Mouse (Mus musculus) heart, embryonic 16.5 days (tissue): ENCODE measurements around the gene Olfr1167. TPM values are rescaled to one million over a fixed set of nuclear protein-coding genes. Genes with fewer than 3 reads are reported as not detected.
"Not testable (repeated sequence)": the region's sequence is repeated elsewhere in the genome, so short reads cannot be mapped to it uniquely, and the experiment has no call there.

Source experiments
- ATAC-seq: fragments of 200-750 bp; cut with Nextera tagmentation; replicated peaks from 2 replicates; pipeline ENCODE4 v1.8.0; 2017; ENCODE audit warnings: moderate number of reproducible peaks; ENCODE audit not compliant: insufficient read depth, low FRiP score; ENCODE audit errors: extremely low read depth
- H3K27ac ChIP-seq: fragments of 300-500 bp; sonication (generic); 2 replicates; pipeline ENCODE4 v1.5.1; 2014; ENCODE audit warnings: mild to moderate bottlenecking, low read length, control low read depth, moderate library complexity
- H3K27me3 ChIP-seq: fragments of 300-500 bp; sonication (generic); 2 replicates; pipeline ENCODE4 v1.6.1; 2014; ENCODE audit warnings: low read length, mixed read lengths; ENCODE audit not compliant: control insufficient read depth, insufficient read depth
- H3K36me3 ChIP-seq: fragments of 300-500 bp; sonication (generic); 2 replicates; pipeline ENCODE4 v1.6.1; 2014; ENCODE audit not compliant: control insufficient read depth, insufficient read depth
- H3K4me1 ChIP-seq: fragments of 300-500 bp; sonication (generic); 2 replicates; pipeline ENCODE4 v1.6.1; 2014; ENCODE audit warnings: low read length, mixed read lengths; ENCODE audit not compliant: control insufficient read depth, insufficient read depth
- H3K4me2 ChIP-seq: fragments of 300-500 bp; sonication (generic); 2 replicates; pipeline ENCODE4 v1.6.1; 2014; ENCODE audit warnings: low read depth, mild to moderate bottlenecking, control low read depth, low read length
- H3K4me3 ChIP-seq: fragments of 300-500 bp; sonication (generic); 2 replicates; pipeline ENCODE4 v1.5.1; 2014; ENCODE audit warnings: mild to moderate bottlenecking, control low read depth, low read length
- H3K9ac ChIP-seq: fragments of 300-500 bp; sonication (generic); 2 replicates; pipeline ENCODE4 v1.6.1; 2014; ENCODE audit warnings: low read length, control low read depth
- H3K9me3 ChIP-seq: fragments of 300-500 bp; sonication (generic); replicated peaks from 2 replicates; pipeline ENCODE4 v1.6.1; 2016; ENCODE audit warnings: low read length; ENCODE audit not compliant: control insufficient read depth
- WGBS: fragments of 180-500 bp; shearing (Covaris S2); extraction: QIAGEN DNeasy Blood & Tissue Kit; methylation state at CpG from one replicate; pipeline ENCODE4 v1.1.7; 2014; 5-methylcytosine and 5-hydroxymethylcytosine counted together
- polyA plus RNA-seq: library from polyadenylated mRNA; unstranded; fragments of >200 nt; fragmentation: Nextera tagmentation; extraction: Ambion mirVana; gene quantifications from 2 replicates; pipeline ENCODE4 v1.2.1, GENCODE M21; 2015

The Olfr1167 gene
- not detected in 2 replicates for polyA plus RNA-seq

DNA sequence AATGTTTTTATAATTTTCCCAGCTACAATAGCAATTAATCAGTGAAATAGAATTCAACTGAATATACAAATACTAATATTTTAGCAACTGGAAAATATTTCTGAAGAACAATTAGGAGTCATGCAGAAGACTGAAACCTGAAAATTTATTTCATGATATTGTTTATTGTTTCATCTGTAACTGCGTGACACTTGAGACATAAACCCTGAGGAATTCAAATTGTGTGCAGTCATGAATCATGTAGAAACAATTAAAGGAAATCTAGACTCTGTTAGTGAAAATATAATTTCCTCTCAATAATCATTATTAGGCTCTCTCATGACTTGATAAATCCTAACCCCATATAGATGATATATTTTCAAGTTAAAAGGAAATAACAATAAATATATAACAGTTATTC lies at the start of gene Olfr1167:
TSS of gene Olfr1167 (minus strand) at position 101 of the 400 bp plus-strand sequence.
- H3K27me3 ChIP-seq, H3K4me3 ChIP-seq, H3K36me3 ChIP-seq, H3K27ac ChIP-seq, H3K4me2 ChIP-seq, H3K9me3 ChIP-seq, ATAC-seq, H3K4me1 ChIP-seq, H3K9ac ChIP-seq: not testable (repeated sequence)
- 71% methylated on average over 1 of the region's 1 CpGs for WGBS

- Histone ChIP-seq H3K4me2 (no peak within 1 kb of the TSS), H3K27ac (no peak within 1 kb of the TSS), H3K4me3 (no peak within 1 kb of the TSS), H3K9ac (no peak within 1 kb of the TSS), H3K36me3 (no peaks in the 10 kb centered on the region), H3K9me3 (no peaks in the 10 kb centered on the region), H3K4me1 (no peaks in the 10 kb centered on the region), H3K27me3 (no peaks in the 10 kb centered on the region)
- no peak for ATAC-seq
- 75% methylated on average over 2 of the region's 2 CpGs for WGBS
These were observed 26.6 kb upstream of the Olfr1167 start, which contains the start of gene Olfr1168 for GRCm38 (mm10) chr2:88181580-88181979. TSS of gene Olfr1168 (plus strand) at chr2:88181880.

- H3K27me3 ChIP-seq: no peaks in the 10 kb centered on the region
- H3K9me3 ChIP-seq: no peaks in the 10 kb centered on the region
- no peak for ATAC-seq
- no peaks in the 10 kb centered on the region for H3K4me1 ChIP-seq
- H3K9ac ChIP-seq: no peak within 1 kb of the TSS
- H3K4me2 ChIP-seq: no peak within 1 kb of the TSS
- no peak within 1 kb of the TSS for H3K4me3 ChIP-seq
- no peak within 1 kb of the TSS for H3K27ac ChIP-seq
- 88% methylated on average over 1 of the region's 1 CpGs for WGBS
- H3K36me3 ChIP-seq: no peaks in the 10 kb centered on the region
These were observed 26.8 kb downstream of the Olfr1167 start, which contains the start of gene Olfr1166 for GRCm38 (mm10) chr2:88128172-88128571. TSS of gene Olfr1166 (minus strand) at chr2:88128272.

Other genes with a start within 250 kb of the Olfr1167 start
- not detected in 2 replicates for gene Olfr1155, start 210.1 kb downstream of the Olfr1167 start, polyA plus RNA-seq
- not detected in 2 replicates for gene Olfr1156, start 202.1 kb downstream of the Olfr1167 start, polyA plus RNA-seq
- gene Olfr1157, start 186.9 kb downstream of the Olfr1167 start, polyA plus RNA-seq: not detected in 2 replicates
- not detected in 2 replicates for gene Olfr74, start 180.5 kb downstream of the Olfr1167 start, polyA plus RNA-seq
- not detected in 2 replicates for gene Olfr1158, start 165.1 kb downstream of the Olfr1167 start, polyA plus RNA-seq
- not detected in 2 replicates for gene Olfr1160, start 146.9 kb downstream of the Olfr1167 start, polyA plus RNA-seq
- gene Olfr1161, start 132.4 kb downstream of the Olfr1167 start, polyA plus RNA-seq: not detected in 2 replicates
- not detected in 2 replicates for gene Olfr73, start 117.5 kb downstream of the Olfr1167 start, polyA plus RNA-seq
- not detected in 2 replicates for gene Olfr1162, start 104.1 kb downstream of the Olfr1167 start, polyA plus RNA-seq
- not detected in 2 replicates for gene Olfr1163, start 83.4 kb downstream of the Olfr1167 start, polyA plus RNA-seq
- gene Olfr1164, start 61.2 kb downstream of the Olfr1167 start, polyA plus RNA-seq: not detected in 2 replicates
- gene Olfr1166, start 26.9 kb downstream of the Olfr1167 start, polyA plus RNA-seq: not detected in 2 replicates
- gene Olfr1168, start 26.7 kb upstream of the Olfr1167 start, polyA plus RNA-seq: not detected in 2 replicates
- gene Olfr1170, start 73.1 kb upstream of the Olfr1167 start, polyA plus RNA-seq: not detected in 2 replicates
- gene Olfr1173, start 124.7 kb upstream of the Olfr1167 start, polyA plus RNA-seq: 0.03 TPM in 1 of 2 replicates, not detected in the other
- gene Olfr1174-ps, start 159.9 kb upstream of the Olfr1167 start, polyA plus RNA-seq: not detected in 2 replicates
- gene Olfr1175-ps, start 172.0 kb upstream of the Olfr1167 start, polyA plus RNA-seq: not detected in 2 replicates
- gene Olfr1176, start 181.5 kb upstream of the Olfr1167 start, polyA plus RNA-seq: not detected in 2 replicates
- not detected in 2 replicates for gene Olfr1177-ps, start 191.3 kb upstream of the Olfr1167 start, polyA plus RNA-seq
- gene Olfr1178, start 231.9 kb upstream of the Olfr1167 start, polyA plus RNA-seq: not detected in 2 replicates